Mouse (Mus musculus) stomach, postnatal 0 days (tissue): ENCODE measurements around the gene Rasl12.

Source experiments
- CTCF ChIP-seq: IDR thresholded peaks from 2 replicates; pipeline ENCODE4 v1.5.1; 2016; ENCODE audit warnings: antibody characterized with exemption, low read depth, mild to moderate bottlenecking, moderate library complexity
- EP300 ChIP-seq: optimal IDR thresholded peaks from 2 replicates; pipeline ENCODE3; 2016; ENCODE audit warnings: antibody characterized with exemption

- no peak for TF ChIP-seq EP300
- no peak for TF ChIP-seq CTCF
Measured at GRCm38 (mm10) chr9:65427511-65427910, 29.2 kb downstream of the Rasl12 start.
